Mouse (Mus musculus) olfactory bulb, adult 2 months (tissue): Measurements from ENCODE around the gene Rmnd5b. TPM values are rescaled to one million over a fixed set of nuclear protein-coding genes. Genes with fewer than 3 reads are reported as not detected.
"Not testable (repeated sequence)": the region's sequence is repeated elsewhere in the genome, so short reads cannot be mapped to it uniquely, and the experiment has no call there.

Source experiments
- H3K27ac ChIP-seq: fragments of 200-500 bp; 2 replicates; pipeline ENCODE4 v1.5.1; 2012; ENCODE audit warnings: low read depth, low read length; ENCODE audit not compliant: insufficient read depth
- H3K4me1 ChIP-seq: fragments of 200-500 bp; 2 replicates; pipeline ENCODE4 v1.6.1; 2012; ENCODE audit warnings: low read length; ENCODE audit not compliant: control insufficient read depth, insufficient read depth
- H3K4me3 ChIP-seq: fragments of 200-500 bp; 2 replicates; pipeline ENCODE4 v1.5.1; 2012; ENCODE audit warnings: mild to moderate bottlenecking, low read depth, low read length, moderate library complexity; ENCODE audit not compliant: insufficient read depth
- CTCF ChIP-seq: fragments of 200-500 bp; IDR thresholded peaks from 2 replicates; pipeline ENCODE4 v1.5.1; 2012; ENCODE audit warnings: low read depth, mild to moderate bottlenecking, low read length, moderate library complexity; ENCODE audit not compliant: insufficient read depth
- POLR2A ChIP-seq: fragments of 200-500 bp; IDR thresholded peaks from 2 replicates; pipeline ENCODE4 v1.6.1; 2012; ENCODE audit warnings: mild to moderate bottlenecking, low read depth, low read length, moderate library complexity; ENCODE audit not compliant: insufficient read depth
- WGBS: fragments of 180-500 bp; shearing (Covaris S2); methylation state at CpG from one replicate; pipeline ENCODE4 v1.1.7; 2018; 5-methylcytosine and 5-hydroxymethylcytosine counted together
- polyA plus RNA-seq: library from polyadenylated mRNA; stranded (reverse); fragments of >200 nt; gene quantifications from 2 replicates; pipeline ENCODE4 v1.2.4, GENCODE M21; 2012; ENCODE audit warnings: low replicate concordance; ENCODE audit not compliant: missing spikeins, insufficient read depth, insufficient read length

Rmnd5b gene
- polyA plus RNA-seq, 1 experiment, result not detected

DNA sequence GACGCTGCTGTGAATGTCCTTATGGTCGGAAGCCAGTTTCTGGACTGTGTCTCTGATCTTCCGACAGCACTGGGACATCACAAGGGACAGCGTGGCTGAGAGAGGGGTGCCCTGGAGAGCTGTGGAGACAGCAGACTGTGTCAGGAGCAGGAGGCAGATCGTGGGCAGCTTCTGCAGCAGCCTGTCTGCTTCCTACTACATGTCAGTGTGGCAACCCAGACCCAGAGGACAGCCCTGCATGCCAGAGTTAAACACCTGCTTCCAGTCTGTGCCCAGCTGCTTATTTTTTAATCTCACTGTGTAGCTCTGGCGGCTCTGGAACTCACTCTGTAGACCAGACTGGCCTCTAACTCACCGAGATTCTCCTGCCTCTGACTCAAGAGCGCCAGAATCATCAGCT, 7.8 kb downstream of the Rmnd5b start:
- no peak for TF ChIP-seq POLR2A
- no peak for TF ChIP-seq CTCF
- Histone ChIP-seq H3K4me1 (peaks cover 8% of the 10 kb centered on the region; the same call in 1 of the 2 replicates), H3K4me3 (no peak overlapping the region), H3K27ac (no peak overlapping the region)
- WGBS, result 87% methylated on average over 8 of the region's 8 CpGs

DNA sequence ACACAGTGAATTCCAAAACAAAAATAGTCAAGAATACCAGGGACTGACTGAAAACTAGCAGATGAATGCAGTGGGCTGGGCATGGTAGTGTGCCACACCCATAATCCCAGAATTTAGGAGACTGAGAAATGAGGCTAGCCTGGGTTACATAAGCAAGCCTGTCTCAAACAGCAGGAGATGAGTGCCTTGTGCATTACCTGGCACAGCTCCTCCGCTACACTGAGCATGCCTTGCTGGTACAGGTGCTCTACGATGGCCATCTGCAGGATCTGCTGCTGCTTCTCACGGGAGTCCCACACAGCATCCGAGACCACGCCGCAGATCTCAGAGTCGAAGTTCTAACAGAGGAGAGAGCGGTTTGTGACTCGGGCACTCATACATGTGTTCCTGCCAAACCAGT, 8.3 kb downstream of the Rmnd5b start:
- 88% methylated on average over 9 of the region's 9 CpGs for WGBS
- H3K4me3 ChIP-seq, result no peak overlapping the region
- H3K27ac ChIP-seq, result no peak overlapping the region
- peaks cover 10% of the 10 kb centered on the region; the same call in 1 of the 2 replicates for H3K4me1 ChIP-seq
- no peak for TF ChIP-seq POLR2A
- no peak for TF ChIP-seq CTCF

DNA sequence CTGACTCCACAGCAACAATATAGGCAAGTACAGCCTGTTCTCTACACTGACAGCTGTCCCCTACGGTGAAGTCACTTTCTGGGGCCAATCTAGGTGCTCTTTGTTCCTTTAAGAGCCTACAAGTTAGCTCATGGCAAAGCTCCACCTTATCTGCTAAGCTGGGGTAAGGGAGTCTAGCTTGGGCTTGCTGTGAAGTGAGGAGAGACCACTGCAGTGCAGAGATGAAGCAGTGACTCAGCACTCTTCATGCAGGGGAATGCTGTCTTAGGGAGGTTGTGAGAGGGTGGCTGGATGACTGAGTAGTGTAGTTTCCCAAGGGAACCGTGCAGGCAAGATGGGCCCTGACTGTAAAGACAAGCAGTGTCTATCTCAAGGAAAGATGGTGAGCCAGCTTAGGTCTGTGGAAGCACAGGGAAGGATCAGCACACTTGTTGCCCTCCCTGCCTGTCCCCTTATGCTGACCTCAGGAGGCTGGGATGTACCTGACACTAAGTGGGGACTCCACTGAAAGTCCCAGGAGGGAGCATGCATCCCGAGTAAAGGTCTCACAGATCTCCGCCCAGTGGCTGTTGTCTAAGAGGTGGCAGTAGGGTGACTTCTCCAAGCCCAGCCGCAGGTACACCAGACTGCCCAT, 10.4 kb downstream of the Rmnd5b start:
- H3K4me3 ChIP-seq, result no peak overlapping the region
- 82% methylated on average over 5 of the region's 5 CpGs for WGBS
- peaks cover 22% of the 10 kb centered on the region; the same call in 1 of the 2 replicates for H3K4me1 ChIP-seq
- TF ChIP-seq POLR2A (no peak), CTCF (no peak)
- no peak overlapping the region for H3K27ac ChIP-seq

DNA sequence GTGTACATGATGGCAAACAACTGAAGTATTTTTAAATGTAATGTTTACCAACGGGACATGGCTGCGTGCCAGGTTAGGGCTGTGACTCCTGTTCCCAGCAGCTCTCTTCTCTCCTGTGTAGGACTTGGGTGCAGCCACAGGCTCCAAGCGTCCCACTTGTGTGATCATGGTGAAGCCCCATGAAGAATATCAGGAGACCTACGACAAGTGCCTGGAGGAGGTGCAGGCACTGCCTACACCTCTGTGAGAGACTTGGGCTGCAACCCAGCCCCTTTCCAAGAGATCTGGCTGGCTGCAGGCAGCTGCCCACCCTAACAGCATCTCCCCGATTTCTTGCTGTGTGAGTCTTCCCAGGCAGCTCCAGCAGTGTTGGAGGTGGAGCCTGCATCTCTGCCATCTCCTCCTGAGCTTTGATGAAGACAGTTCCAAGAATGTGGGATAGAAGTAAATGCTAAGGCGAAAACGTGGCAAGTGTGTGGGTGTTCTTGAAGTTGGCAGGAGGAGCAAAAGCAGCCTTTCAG, 12.7 kb downstream of the Rmnd5b start:
- H3K27ac ChIP-seq, result no peak overlapping the region
- 53% methylated on average over 7 of the region's 7 CpGs for WGBS
- TF ChIP-seq POLR2A (no peak), CTCF (no peak)
- H3K4me1 ChIP-seq, result peaks cover 26% of the 10 kb centered on the region; the same call in 1 of the 2 replicates
- no peak overlapping the region for H3K4me3 ChIP-seq

DNA sequence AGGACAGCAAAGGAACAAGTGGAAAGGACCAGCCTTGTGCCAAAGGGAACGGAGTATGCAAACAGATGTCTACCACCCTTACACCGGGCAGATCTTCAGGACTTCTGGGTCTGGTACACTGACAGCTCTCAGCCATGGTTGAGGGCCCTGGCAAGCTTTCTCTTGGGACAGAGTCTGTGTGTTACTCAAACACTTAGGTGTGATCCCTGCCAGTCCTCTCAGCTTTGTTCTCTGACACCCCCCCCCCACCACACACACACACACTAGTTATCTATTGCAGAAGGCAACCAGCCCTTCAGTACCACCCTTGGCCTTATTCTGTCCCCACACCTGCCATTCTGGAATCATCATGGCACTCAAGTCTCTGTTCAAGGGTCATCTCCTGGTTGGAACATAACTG, 13.9 kb downstream of the Rmnd5b start:
- no peak for TF ChIP-seq CTCF
- no peak for TF ChIP-seq POLR2A
- H3K4me1 ChIP-seq, result peaks cover 26% of the 10 kb centered on the region; the same call in 1 of the 2 replicates
- H3K27ac ChIP-seq, result no peak overlapping the region
- WGBS, result 97% methylated on average over 2 of the region's 2 CpGs
- no peak overlapping the region for H3K4me3 ChIP-seq

DNA sequence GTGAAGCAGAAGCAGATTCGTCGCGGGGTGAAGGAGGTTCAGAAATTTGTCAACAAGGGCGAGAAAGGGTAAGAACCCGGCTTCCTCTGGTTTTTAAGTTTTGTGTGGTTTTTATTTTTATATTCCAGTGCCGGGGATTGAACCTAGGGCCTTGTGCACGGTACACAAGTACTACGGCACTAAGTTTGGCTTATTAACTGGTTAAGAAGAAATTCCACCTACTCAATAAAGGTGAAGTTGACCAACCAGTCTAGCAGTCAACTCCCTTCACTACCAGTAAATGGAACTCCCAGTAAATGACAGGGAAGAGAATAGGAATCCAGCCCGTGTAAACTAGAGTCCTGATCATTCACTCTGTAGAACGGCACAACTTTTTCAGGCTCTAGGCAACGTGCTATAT, 15.6 kb downstream of the Rmnd5b start:
- no peak overlapping the region for H3K27ac ChIP-seq
- under 1% methylated on average over 11 of the region's 11 CpGs for WGBS
- H3K4me3 ChIP-seq, result peak overlapping the region; percentile 81
- H3K4me1 ChIP-seq, result peaks cover 29% of the 10 kb centered on the region
- TF ChIP-seq CTCF, result no peak
- TF ChIP-seq POLR2A, result no peak

DNA sequence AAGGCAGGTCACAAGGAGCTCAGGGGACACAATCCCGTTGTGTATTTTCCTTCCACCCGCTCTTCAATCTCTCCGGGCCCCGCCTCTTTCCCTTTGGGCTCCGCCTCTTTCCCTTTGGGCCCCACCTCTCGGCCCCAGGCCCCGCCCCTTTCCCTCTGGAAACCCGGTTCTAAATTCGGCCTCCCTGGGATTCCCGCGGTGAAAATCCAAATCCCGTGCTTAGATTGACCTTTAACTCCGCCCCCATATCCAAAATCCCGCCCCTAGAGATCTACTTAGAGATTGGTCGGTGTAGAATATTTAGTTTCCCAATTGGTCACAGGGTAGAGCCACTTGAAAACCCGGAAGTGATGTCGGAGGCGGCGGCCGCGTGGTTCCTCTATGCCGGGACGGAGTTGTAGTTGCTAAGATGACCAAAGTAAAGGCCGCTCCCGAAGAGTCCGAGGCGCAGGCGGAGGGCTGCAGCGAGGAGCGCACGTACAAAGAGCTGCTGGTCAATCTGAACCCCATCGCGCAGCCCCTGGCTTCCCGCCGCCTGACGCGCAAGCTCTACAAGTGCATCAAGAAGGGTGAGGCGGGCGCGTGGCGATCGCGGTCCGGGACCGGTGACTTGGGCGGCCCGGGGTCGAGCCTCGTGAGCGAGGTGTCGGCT, 16.2 kb downstream of the Rmnd5b start, which contains the start of gene Nhp2:
Gene Nhp2, plus strand, starts transcription at position 327 of the 652 bp plus-strand sequence.
- peaks cover 29% of the 10 kb centered on the region for H3K4me1 ChIP-seq
- H3K27ac ChIP-seq, result 0 out of 2 replicates have a peak within 1 kb of the TSS, but pooled peaks have one; percentile 31
- WGBS, result under 1% methylated on average over 51 of the region's 51 CpGs
- H3K4me3 ChIP-seq, result peak within 1 kb of the TSS; percentile 81
- TF ChIP-seq POLR2A (no peak), CTCF (no peak)

DNA sequence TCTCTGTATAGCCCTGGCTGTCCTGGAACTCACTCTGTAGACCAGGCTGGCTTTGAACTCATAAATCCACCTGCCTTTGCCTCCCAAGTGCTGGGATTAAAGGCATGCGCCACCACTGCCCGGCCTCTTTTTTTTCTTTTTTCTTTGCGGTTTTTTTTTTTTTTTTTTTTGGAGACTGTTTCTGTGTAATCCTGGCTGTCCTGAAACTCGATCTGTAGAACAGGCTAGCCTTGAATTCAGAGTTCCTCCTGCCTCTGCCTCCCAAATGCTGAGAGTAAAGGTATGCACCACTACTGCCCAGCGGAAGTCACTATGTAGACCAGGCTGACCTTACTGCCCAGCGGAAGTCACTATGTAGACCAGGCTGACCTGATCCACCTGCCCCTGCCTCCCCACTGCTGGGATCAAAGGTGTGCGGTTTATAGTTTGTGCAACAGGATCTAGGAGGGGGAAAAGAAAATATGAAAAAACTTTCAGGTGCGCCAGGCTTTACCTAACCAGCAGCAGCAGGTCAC, 16.7 kb downstream of the Rmnd5b start:
- WGBS, result 47% methylated on average over 8 of the region's 8 CpGs
- 0 out of 2 replicates have a peak overlapping the region, but pooled peaks have one; percentile 31 for H3K27ac ChIP-seq
- peaks cover 26% of the 10 kb centered on the region for H3K4me1 ChIP-seq
- TF ChIP-seq POLR2A (no peak), CTCF (no peak)
- H3K4me3 ChIP-seq, result peak overlapping the region; percentile 81

DNA sequence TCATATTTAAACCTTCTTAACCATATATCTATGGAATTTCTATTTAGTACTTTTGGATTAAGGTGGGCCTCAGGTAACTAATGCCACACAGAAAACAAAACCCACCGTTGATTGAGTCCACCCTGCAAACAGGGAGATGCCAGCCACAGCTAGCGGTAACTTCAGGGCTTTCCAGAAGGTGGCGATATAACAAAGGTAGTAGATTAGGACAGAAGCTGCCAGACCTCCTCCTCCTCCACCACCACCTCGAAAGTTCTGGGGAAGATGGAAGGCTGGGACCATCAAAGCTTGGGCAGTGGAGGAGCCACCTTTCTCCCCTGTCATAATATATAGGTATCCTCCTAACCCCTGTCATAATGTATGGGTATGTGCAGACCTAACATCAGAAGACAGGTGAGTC, 18.0 kb downstream of the Rmnd5b start:
- Histone ChIP-seq H3K4me1 (peaks cover 20% of the 10 kb centered on the region), H3K27ac (no peak overlapping the region), H3K4me3 (no peak overlapping the region)
- TF ChIP-seq CTCF, result no peak
- TF ChIP-seq POLR2A, result no peak
- WGBS, result 1% methylated on average over 4 of the region's 4 CpGs

DNA sequence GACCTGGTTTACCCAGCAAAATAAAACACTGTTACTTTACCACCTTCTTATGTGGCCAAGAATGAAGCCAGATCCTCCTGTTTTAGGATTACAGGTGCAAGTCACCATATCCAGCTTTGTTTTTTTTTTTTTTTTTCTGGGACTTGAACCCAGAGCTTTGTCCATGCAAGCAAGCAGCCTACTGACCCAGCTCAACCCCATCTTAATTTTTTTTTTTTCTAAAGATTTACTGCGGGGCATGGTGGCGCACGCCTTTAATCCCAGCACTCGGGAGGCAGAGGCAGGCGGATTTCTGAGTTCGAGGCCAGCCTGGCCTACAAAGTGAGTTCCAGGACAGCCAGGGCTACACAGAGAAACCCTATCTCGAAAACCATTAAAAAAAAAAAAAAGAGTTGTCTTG, 19.6 kb downstream of the Rmnd5b start:
- 92% methylated on average over 7 of the region's 7 CpGs for WGBS
- H3K4me3 ChIP-seq, H3K27ac ChIP-seq: not testable (repeated sequence)
- H3K4me1 ChIP-seq, result peaks cover 12% of the 10 kb centered on the region
